ENCODE assay signal across 8 mouse cellular contexts in the genomic region with DNA sequence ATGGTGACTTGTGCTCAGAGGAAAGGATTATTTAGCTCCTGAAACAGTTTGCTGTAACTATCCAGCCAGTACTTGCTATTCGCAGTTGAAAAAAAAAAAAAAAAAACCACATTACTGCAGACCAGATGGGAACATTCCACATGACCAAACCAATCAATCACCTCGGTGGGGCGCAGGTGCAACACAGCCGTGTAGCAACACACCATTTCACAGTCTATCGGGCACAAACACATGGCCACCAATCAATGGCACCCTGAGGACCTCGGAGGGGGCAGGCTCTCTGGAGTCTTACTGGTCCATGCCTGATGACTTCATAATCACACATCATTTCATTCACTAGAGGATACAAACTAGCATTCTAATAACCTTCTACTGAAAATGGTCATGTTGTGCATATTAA.
DNase-seq lines count a peak whose midpoint lies in the region; ATAC-seq and TF ChIP-seq lines count a peak whose summit lies in the region.
"Had no signal": no experiment of that assay in that cellular context is flagged by ENCODE, and none has a peak within 500 bp of the region (broad histone marks: within the 10 kb centered on the region; RNA-seq: fewer than 3 reads in every experiment).

No protein-coding gene starts in this region.

- no peak for TF ChIP-seq CTCF in lung, postnatal 0 days (IDR thresholded peaks at IDR 0.05)

- no peak overlapping the region for H3K9ac ChIP-seq in hindbrain, embryonic 12.5 days
- no peak overlapping the region for H3K9ac ChIP-seq in midbrain, embryonic 11.5 days (ENCODE audit: low read length)
- no peak overlapping the region for H3K9ac ChIP-seq in lung, postnatal 0 days (replicated peaks; ENCODE audit: low read depth)

- peak; percentile 66 for ATAC-seq in common myeloid progenitor, adult 5-6 weeks (replicated peaks; ENCODE audit: low read depth, poor library complexity, severe bottlenecking)
- ATAC-seq in hindbrain, embryonic 12.5 days (ENCODE audit: low FRiP score) = peak; percentile 96
- peak; percentile 90 for ATAC-seq in midbrain, embryonic 11.5 days (ENCODE audit: low FRiP score)
- ATAC-seq in lung, postnatal 0 days = no peak

- intact Hi-C loops in gastrocnemius, postnatal 14 days (cut with DNase I; ENCODE audit: low total_unique reads) = no loop called here

- H3K27ac ChIP-seq in hindbrain, embryonic 12.5 days = peak overlapping the region; percentile 80
- H3K27ac ChIP-seq in midbrain, embryonic 11.5 days (ENCODE audit: low read depth, low read length) = peak overlapping the region; percentile 17; the same call in 1 of the 2 replicates
- no peak overlapping the region for H3K27ac ChIP-seq in lung, postnatal 0 days (ENCODE audit: low read length)

- TF ChIP-seq EP300 in lung, postnatal 0 days (IDR thresholded peaks at IDR 0.05) = no peak

- no peaks in the 10 kb centered on the region for H3K27me3 ChIP-seq in hindbrain, embryonic 12.5 days
- no peaks in the 10 kb centered on the region for H3K27me3 ChIP-seq in midbrain, embryonic 11.5 days (ENCODE audit: control insufficient read depth, insufficient read depth, low read length)
- no peaks in the 10 kb centered on the region for H3K27me3 ChIP-seq in lung, postnatal 0 days (replicated peaks; ENCODE audit: insufficient read depth, low read length)
- H3K27me3 ChIP-seq: megakaryocyte, embryonic 14.5 days had no signal

- 13% methylated on average over 6 of the region's 6 CpGs for WGBS in hindbrain, embryonic 12.5 days
- WGBS in midbrain, embryonic 11.5 days = 24% methylated on average over 6 of the region's 6 CpGs
- WGBS in lung, postnatal 0 days = 39% methylated on average over 6 of the region's 6 CpGs

- no peaks in the 10 kb centered on the region for H3K36me3 ChIP-seq in hindbrain, embryonic 12.5 days
- no peaks in the 10 kb centered on the region for H3K36me3 ChIP-seq in midbrain, embryonic 11.5 days (ENCODE audit: control insufficient read depth, insufficient read depth, low read length)
- no peaks in the 10 kb centered on the region for H3K36me3 ChIP-seq in lung, postnatal 0 days (ENCODE audit: insufficient read depth, low read length)

- no peaks in the 10 kb centered on the region for H3K9me3 ChIP-seq in hindbrain, embryonic 12.5 days (replicated peaks)
- no peaks in the 10 kb centered on the region for H3K9me3 ChIP-seq in midbrain, embryonic 11.5 days (ENCODE audit: control insufficient read depth, low read length)
- H3K9me3 ChIP-seq in lung, postnatal 0 days (ENCODE audit: low read length) = no peaks in the 10 kb centered on the region
- H3K9me3 ChIP-seq: megakaryocyte, embryonic 14.5 days had no signal

- H3K4me3 ChIP-seq in hindbrain, embryonic 12.5 days = no peak overlapping the region
- H3K4me3 ChIP-seq in midbrain, embryonic 11.5 days (ENCODE audit: low read depth, low read length) = no peak overlapping the region
- H3K4me3 ChIP-seq in lung, postnatal 0 days (ENCODE audit: low read depth, low read length) = no peak overlapping the region
- H3K4me3 ChIP-seq: megakaryocyte, embryonic 14.5 days had no signal

- peak; percentile 93 for DNase-seq in A20 (ENCODE audit: low read depth, low spot score)
- DNase-seq in B cell, adult 2 months = peak; percentile 54 to 60
- peak; percentile 90 for DNase-seq in midbrain, embryonic 11.5 days (ENCODE audit: low spot score, missing footprints)
- DNase-seq in gastrocnemius, postnatal 14 days = no peak
- no peak for DNase-seq in lung, postnatal 0 days (ENCODE audit: low spot score)

- peak overlapping the region; percentile 15; the same call in 1 of the 2 replicates for H3K4me2 ChIP-seq in hindbrain, embryonic 12.5 days (replicated peaks)
- H3K4me2 ChIP-seq in midbrain, embryonic 11.5 days = no peak overlapping the region
- no peak overlapping the region for H3K4me2 ChIP-seq in lung, postnatal 0 days (replicated peaks; ENCODE audit: low read depth, low read length)

- H3K4me1 ChIP-seq in hindbrain, embryonic 12.5 days = peaks cover 33% of the 10 kb centered on the region
- H3K4me1 ChIP-seq in midbrain, embryonic 11.5 days (ENCODE audit: control insufficient read depth, insufficient read depth, low read length) = peaks cover 13% of the 10 kb centered on the region
- no peaks in the 10 kb centered on the region; the same call in 1 of the 2 replicates for H3K4me1 ChIP-seq in lung, postnatal 0 days (ENCODE audit: insufficient read depth, low read depth, low read length)

Comparison
In these comparisons a context has a peak if more than half of its experiments do, and no peak if none do; other contexts are left out.
1. DNase-seq: peak in A20 (single experiment), B cell, adult 2 months (2 of 2) and midbrain, embryonic 11.5 days (single experiment); none in gastrocnemius, postnatal 14 days (single experiment) and lung, postnatal 0 days (single experiment).